Mouse (Mus musculus) adrenal gland, postnatal 36 days (tissue): Measurements from ENCODE around the gene Cyp2t4. TPM values are rescaled to one million over a fixed set of nuclear protein-coding genes. Genes with fewer than 3 reads are reported as not detected.

Experiments used
- DNase-seq, 2 experiments: peaks; one replicate each; pipeline ENCODE4 v3.0.0; 2021; ENCODE audit warnings: mixed read lengths in 1 of 2
- long read RNA-seq, 2 experiments: library from polyadenylated mRNA; stranded (forward); transcript quantifications; one replicate each; pipeline ENCODE4 v2.0.0; 2021; ENCODE audit warnings: borderline sequencing depth in 2 of 2
- total RNA-seq, 2 experiments: library from RNA; stranded (reverse); gene quantifications; 2 replicates each; pipeline ENCODE4 v1.2.3; 2021

Cyp2t4 gene
- total RNA-seq: not detected
- long read RNA-seq, experiment 1, partial matches to known transcripts: 0 of 1 reads
- long read RNA-seq, experiment 1, other reads (novel, unspliced or antisense): 1 of 1 reads
- long read RNA-seq, experiment 2, partial matches to known transcripts: 0 of 2 reads
- long read RNA-seq, experiment 2, other reads (novel, unspliced or antisense): 2 of 2 reads

- DNase-seq: no peak
Observed at GRCm38 (mm10) chr7:27153205-27153764, at the start of gene Cyp2t4. TSS of gene Cyp2t4 (plus strand) at chr7:27153714.

GRCm38 (mm10) chr7:27104882-27105281 lies 48.6 kb upstream of the Cyp2t4 start:
- no peak for DNase-seq

- DNase-seq: no peak
Observed at GRCm38 (mm10) chr7:27110327-27110726, 43.2 kb upstream of the Cyp2t4 start.

GRCm38 (mm10) chr7:27111038-27111437 lies 42.5 kb upstream of the Cyp2t4 start:
- DNase-seq: no peak

- no peak for DNase-seq
Observed at GRCm38 (mm10) chr7:27111987-27112386, 41.5 kb upstream of the Cyp2t4 start.

- DNase-seq: peak; percentile 44 to 50
Observed at GRCm38 (mm10) chr7:27118033-27118511, 35.4 kb upstream of the Cyp2t4 start.

GRCm38 (mm10) chr7:27119676-27120075 lies 33.8 kb upstream of the Cyp2t4 start, which contains the start of gene Cyp2f2:
TSS of gene Cyp2f2 (plus strand) at chr7:27119909.
- DNase-seq: peak; percentile 54 to 76

GRCm38 (mm10) chr7:27124305-27124832 lies 29.1 kb upstream of the Cyp2t4 start:
- DNase-seq: no peak

GRCm38 (mm10) chr7:27124969-27125368 lies 28.5 kb upstream of the Cyp2t4 start:
- DNase-seq: no peak

- peak; percentile 50 to 58 for DNase-seq
Observed at GRCm38 (mm10) chr7:27128162-27128561, 25.4 kb upstream of the Cyp2t4 start.

GRCm38 (mm10) chr7:27128946-27129345 lies 24.6 kb upstream of the Cyp2t4 start:
- DNase-seq: no peak

GRCm38 (mm10) chr7:27129811-27130210 lies 23.7 kb upstream of the Cyp2t4 start:
- no peak for DNase-seq

GRCm38 (mm10) chr7:27130521-27131370 lies 22.8 kb upstream of the Cyp2t4 start:
- DNase-seq: peak; percentile 13 to 27

- no peak for DNase-seq
Observed at GRCm38 (mm10) chr7:27131387-27131786, 22.1 kb upstream of the Cyp2t4 start.

- peak; percentile 55 to 75 for DNase-seq
Observed at GRCm38 (mm10) chr7:27132588-27132987, 20.9 kb upstream of the Cyp2t4 start.

- peak; percentile 27 to 39 for DNase-seq
Observed at GRCm38 (mm10) chr7:27133156-27133555, 20.4 kb upstream of the Cyp2t4 start.

- DNase-seq: no peak
Observed at GRCm38 (mm10) chr7:27133757-27134156, 19.8 kb upstream of the Cyp2t4 start.

GRCm38 (mm10) chr7:27136410-27136996 lies 17.0 kb upstream of the Cyp2t4 start:
- DNase-seq: no peak

GRCm38 (mm10) chr7:27156005-27156404 lies 2.5 kb downstream of the Cyp2t4 start:
- DNase-seq: no peak

- DNase-seq: no peak
Observed at GRCm38 (mm10) chr7:27158171-27158570, 4.7 kb downstream of the Cyp2t4 start.

- peak in 1 of 2 experiments; percentile 38 for DNase-seq
Observed at GRCm38 (mm10) chr7:27159256-27159655, 5.7 kb downstream of the Cyp2t4 start.

GRCm38 (mm10) chr7:27159882-27160281 lies 6.4 kb downstream of the Cyp2t4 start:
- DNase-seq: peak; percentile 89 to 92
